Mouse (Mus musculus): ENCODE results near the gene Capzb. TPM values are rescaled to one million over a fixed set of nuclear protein-coding genes. Genes with fewer than 3 reads are reported as not detected.

Gene Capzb
- 105 and 151 TPM in 2 replicates for polyA plus RNA-seq (2012)

DNA sequence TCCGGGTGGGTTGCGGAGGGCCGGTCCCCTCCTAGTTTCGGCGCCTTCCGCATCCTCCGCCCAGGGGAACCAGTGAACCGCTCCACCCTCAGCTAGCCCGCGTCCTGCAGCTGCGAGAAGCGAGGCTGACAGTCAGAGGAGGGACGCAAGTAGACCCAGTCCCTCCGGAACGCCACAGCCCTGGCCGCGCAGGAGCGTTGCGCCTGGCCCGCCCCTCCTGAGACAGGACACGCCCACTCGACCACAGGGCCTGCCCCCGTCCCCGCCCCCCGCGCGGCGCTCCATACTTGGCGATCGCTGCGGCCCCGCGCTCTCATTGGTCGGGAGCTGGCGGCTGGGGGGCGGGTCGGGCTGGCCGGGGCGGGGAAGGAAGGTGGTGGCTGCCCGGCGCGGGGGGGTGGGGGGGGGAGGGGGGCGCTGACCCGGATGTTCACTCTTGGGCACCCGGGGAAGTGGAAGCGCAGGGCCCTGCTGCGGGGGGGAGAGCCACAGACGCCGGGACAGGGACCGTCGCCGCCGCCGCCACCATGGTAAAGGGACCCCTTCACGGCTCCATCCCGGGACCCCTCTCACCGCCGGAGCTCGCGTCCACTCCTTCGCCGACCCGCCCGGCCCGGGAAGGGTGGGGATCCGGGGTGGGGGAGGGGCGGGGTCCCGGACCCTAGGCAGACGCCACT lies at the start of gene Capzb:
Gene Capzb, plus strand, starts transcription at position 401 of the 677 bp plus-strand sequence.
- no peak for TF ChIP-seq GATA1 (IDR thresholded peaks at IDR 0.05; ENCODE audit: low read length)

DNA sequence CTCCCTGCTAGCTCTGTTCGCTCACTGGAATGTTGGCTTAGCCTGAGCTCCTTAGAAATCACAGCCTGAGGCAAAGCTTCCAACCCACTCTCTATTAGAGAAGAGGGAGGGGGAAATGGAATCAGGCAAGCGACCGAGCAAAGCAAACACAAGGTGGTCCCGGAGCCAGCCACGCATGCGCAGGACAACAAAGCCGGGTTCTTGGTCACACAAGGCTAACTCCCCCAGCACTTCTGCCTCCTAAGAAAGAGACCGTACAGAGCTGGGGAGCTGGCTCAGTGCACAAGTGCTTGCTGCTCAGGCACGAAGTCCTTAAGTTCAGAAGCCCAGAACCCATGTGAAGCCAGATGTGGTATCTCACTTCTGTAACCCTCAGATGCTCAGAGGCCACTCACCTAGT lies 49.7 kb upstream of the Capzb start:
- TF ChIP-seq GATA1 (IDR thresholded peaks at IDR 0.05; ENCODE audit: low read length) = no peak

- TF ChIP-seq GATA1 (IDR thresholded peaks at IDR 0.05; ENCODE audit: low read length) = no peak
These were observed 48.1 kb upstream of the Capzb start for GRCm38 (mm10) chr4:139144577-139144976.

DNA sequence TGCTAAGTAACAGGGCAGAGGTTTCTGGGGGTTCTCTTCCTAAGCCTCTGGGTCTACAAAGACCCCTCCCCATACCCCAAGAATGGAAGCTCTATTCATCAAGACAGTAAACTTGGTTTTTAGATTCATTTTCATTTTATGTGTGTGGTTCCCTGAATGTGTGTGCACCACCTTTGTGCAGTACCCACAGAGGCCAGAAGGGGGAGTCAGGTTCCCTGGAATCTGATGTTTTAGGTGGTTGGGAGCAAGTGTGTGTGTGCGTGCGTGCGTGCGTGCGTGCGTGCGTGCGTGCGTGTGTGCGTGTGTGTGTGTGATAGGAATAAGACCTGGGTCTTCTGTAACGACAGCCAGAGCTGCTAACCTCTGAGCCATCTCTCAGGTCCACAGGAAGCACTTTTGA lies 47.5 kb upstream of the Capzb start:
- TF ChIP-seq GATA1 (IDR thresholded peaks at IDR 0.05; ENCODE audit: low read length) = no peak

- TF ChIP-seq GATA1 (IDR thresholded peaks at IDR 0.05; ENCODE audit: low read length) = no peak
These were observed 45.9 kb upstream of the Capzb start for GRCm38 (mm10) chr4:139146760-139147159.

DNA sequence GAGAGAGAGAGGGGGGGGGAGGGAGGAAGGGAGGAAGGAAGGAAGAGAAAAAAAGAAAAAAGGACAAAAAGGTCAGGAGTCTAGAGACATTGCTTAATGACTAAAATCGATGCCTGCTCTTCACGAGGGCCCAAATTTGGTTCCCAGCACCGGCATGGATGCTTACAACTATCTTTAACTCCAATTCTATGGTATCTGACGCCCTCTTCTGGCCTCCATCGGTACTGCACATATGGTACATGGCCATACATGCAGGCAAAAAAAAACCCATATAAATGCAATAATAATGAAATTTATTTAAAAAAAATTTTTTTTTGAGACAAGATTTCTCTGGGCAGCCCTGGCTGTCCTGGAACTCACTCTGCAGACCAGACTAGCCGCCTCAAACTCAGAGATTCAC lies 41.3 kb upstream of the Capzb start:
- TF ChIP-seq GATA1 (IDR thresholded peaks at IDR 0.05; ENCODE audit: low read length) = no peak

DNA sequence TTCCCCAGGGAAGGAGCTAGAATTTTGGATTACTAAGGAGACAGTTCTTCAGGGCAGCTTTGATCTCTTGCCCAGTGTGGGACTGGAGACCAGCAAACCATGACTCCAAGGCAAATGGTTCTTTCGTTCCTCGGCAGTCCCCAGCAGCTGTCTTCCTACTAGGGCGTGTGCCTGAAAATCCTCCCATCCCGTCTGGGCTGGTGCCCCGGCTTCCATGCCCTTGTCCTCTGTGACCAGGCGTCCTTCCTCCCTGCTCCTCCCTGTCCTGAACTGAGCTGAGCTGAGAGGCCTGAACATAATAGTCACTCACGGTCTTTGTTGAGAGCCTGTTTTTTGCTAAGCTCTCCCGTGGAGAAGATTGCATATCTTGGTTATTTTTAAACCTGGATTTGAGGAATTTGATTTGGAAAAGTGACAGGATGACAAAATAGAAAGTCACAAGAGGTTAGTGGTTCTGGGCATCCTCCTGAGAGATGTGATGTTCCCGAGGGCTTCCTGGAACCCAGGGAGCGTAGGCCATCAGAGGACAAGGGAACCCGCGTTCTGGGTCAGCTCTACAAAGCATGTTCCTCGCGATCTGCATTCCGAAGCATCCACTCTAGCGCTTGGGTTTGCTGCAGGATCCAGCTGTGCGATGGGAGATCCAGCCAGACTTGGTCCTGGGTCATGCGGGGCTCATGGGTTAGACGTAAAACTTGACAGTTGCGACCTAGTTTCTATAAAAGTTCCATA lies 38.0 kb upstream of the Capzb start:
- no peak for TF ChIP-seq GATA1 (IDR thresholded peaks at IDR 0.05; ENCODE audit: low read length)

DNA sequence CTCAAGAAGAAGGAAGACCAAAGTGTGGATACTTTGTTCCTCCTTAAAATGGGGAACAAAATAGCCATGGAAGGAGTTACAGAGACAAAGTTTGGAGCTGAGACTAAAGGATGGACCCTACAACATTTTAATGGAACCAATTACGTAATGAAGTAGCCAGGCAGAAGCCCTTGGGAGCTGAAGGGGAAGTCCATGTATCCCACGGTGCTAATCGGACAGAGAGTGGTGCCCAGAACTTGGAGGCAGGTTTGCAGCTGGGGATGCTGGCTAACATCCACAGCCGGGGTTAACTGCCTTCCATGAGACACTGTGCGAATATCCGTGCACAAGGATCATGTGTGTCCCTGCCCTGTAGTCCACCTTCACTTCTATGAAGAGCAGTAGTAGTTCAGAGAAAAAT lies 36.2 kb upstream of the Capzb start:
- TF ChIP-seq GATA1 (IDR thresholded peaks at IDR 0.05; ENCODE audit: low read length) = no peak

DNA sequence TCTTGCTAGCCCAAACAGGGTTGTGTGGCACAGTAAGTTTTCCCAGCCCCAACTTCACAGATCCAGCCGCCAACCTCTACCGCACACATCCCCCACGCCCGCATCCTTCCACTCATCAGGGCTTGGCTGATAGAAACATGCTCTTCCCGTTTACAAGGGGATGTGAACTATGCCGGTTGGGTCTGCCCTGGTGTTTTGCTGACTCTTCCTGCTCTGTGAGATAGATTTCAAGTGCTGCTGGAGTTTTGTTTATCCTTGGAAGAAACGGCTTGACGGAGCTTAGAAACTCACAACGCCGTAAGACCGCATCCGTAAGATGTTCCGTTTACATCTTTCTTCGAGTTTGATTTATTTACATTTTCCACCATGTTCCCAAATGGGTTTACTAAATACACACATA lies 34.3 kb upstream of the Capzb start:
- no peak for TF ChIP-seq GATA1 (IDR thresholded peaks at IDR 0.05; ENCODE audit: low read length)

- TF ChIP-seq GATA1 (IDR thresholded peaks at IDR 0.05; ENCODE audit: low read length) = no peak
These were observed 31.6 kb upstream of the Capzb start for GRCm38 (mm10) chr4:139161076-139161475.

DNA sequence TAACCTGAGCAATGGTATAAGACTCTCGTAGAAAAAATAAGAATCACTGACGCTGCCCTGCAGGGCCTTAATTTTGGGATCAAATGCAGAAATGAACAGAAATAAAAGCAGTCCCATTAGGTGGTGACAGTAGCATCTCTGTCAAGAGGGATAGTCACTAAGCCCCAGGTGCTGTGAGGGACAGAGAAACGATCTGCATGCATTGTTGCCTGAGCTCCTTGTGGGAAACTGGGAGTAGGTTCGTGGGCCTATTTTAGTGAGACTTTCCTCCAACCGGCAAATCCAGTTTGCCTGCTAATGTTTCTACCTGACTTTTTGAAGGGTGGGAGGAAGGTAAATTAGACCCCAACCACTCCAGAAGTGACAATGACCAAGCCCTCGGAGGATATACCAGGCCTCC lies 28.6 kb upstream of the Capzb start:
- no peak for TF ChIP-seq GATA1 (IDR thresholded peaks at IDR 0.05; ENCODE audit: low read length)

DNA sequence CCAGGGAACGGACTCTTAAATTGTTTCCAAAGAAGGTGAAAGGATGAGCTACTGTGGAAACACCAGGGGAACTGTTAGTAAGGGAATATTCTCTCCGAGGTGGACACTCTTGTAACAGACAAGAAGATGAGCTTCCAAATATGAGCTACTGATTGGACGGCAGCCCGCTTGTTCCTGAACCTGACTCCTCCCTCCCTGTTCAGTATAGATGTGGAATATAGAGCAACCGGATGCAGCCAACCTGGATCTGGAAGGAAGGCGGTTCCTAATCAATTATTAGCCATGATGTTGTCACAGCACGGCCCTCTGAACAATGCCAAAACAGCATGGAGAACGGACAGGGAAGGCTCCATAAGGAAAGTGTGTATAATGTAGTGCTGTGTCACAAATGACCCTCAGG lies 27.4 kb upstream of the Capzb start:
- no peak for TF ChIP-seq GATA1 (IDR thresholded peaks at IDR 0.05; ENCODE audit: low read length)

DNA sequence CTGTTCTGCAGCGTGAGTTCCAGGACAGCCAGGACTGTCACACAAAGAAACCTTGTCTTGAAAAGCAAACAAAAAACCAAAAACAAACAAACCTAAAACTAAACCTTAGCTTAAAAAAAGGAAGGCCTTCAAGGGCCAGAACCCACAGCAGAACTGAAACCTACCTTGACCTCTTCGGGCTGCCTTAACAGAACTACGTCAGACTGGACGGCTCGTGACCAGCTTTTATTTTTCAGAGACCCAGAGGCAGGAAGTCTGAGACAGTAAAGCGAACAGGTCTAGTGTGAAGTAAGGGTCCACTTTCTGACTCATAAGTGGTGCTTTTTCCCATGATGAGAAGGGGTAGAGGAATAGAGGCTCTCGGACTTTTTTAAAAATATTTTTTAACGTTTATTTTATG lies 26.5 kb upstream of the Capzb start:
- no peak for TF ChIP-seq GATA1 (IDR thresholded peaks at IDR 0.05; ENCODE audit: low read length)

DNA sequence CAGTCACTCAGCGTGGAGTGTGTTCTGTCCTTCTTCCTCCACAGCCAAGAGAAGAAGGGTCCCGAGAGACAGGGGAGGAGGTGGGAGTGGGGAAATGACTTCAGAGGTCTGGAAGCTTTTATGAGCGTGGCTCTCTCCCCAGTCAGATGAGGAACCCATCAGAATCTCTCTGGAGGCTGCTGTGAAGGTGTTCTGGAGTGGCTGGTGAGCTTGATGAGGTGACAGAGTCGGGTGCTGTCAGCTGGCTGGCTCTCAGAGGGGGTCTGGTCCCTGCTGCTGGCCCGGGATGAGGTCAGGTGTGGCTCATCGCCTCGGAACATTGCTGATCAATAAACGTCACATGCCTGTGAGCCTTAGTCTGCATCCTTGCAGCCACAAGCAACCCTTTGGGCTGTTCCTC lies 25.6 kb upstream of the Capzb start:
- TF ChIP-seq GATA1 (IDR thresholded peaks at IDR 0.05; ENCODE audit: low read length) = no peak

GRCm38 (mm10) chr4:139168985-139169747 lies 23.5 kb upstream of the Capzb start:
- no peak for TF ChIP-seq GATA1 (IDR thresholded peaks at IDR 0.05; ENCODE audit: low read length)

GRCm38 (mm10) chr4:139169748-139170279 lies 22.9 kb upstream of the Capzb start:
- no peak for TF ChIP-seq GATA1 (IDR thresholded peaks at IDR 0.05; ENCODE audit: low read length)

Data from G1E-ER4 (cell line).